Mouse (Mus musculus) urinary bladder, postnatal 36 days (tissue): ENCODE measurements around the gene Selplg.
A peak's percentile ranks its signal among the peaks of the same experiment; 100 is the strongest.

ENCODE experiments used
- DNase-seq, 2 experiments: peaks; one replicate each; pipeline ENCODE4 v3.0.0; 2022; ENCODE audit warnings: low spot score in 2 of 2, mixed read lengths in 1 of 2

The Selplg gene

DNA sequence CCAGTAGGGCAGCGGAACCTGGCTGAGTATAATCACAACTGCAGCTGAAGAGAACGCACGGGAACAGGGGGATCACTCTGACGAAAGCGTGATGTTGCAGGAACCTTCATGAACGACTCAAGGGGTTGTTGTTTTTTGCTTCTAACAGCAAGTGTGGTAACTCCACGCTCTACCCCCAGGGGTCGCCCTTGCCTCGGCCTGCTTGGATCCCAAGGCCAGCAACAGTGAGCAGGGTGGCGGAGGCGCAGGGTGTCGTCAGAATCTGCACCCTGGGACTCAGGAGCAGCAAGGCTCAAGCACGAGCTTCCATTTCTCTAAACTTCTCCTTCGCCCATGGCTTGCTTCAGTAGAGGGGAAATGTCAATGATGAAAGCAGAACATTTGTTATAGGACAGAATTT, 22.1 kb upstream of the Selplg start:
- peak; percentile 72 to 87 for DNase-seq

DNA sequence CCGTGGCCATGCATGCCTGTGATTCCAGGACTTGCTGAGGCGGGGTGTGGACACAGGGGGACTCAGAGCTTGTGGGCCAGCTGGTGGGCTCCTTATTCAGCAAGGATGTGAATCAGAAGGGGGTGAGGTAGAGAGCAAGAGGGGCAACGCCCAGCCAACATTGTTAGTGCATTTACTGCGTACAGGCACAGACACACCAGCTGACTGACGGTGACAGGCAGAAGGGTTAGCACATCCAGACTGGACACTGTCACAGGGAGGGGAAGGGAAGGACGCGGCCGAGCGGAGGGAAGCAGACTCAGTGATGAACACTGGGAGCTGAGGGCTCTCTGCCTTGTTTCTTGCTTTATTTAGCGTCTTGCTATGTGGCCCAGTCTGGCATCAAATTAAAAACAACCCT, 21.1 kb upstream of the Selplg start:
- DNase-seq: no peak

DNA sequence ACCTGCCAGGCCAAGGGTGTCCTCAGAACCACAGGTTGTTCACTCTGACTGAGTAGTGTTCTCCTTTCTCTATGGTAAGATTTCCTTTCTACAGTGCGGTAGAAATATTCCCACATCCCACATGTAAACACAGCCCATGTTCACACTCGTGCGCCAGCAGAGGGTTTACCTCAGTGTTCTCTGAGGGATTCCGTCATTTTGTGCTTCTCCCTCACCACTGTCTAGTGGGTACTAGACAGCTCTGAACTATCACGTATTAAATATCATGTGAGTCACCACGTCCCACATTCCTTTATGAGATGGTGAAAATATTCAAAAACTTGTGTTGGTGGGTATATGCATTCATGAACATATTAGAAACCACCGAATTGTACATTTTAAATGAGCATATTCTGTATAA, 20.0 kb upstream of the Selplg start:
- no peak for DNase-seq

DNA sequence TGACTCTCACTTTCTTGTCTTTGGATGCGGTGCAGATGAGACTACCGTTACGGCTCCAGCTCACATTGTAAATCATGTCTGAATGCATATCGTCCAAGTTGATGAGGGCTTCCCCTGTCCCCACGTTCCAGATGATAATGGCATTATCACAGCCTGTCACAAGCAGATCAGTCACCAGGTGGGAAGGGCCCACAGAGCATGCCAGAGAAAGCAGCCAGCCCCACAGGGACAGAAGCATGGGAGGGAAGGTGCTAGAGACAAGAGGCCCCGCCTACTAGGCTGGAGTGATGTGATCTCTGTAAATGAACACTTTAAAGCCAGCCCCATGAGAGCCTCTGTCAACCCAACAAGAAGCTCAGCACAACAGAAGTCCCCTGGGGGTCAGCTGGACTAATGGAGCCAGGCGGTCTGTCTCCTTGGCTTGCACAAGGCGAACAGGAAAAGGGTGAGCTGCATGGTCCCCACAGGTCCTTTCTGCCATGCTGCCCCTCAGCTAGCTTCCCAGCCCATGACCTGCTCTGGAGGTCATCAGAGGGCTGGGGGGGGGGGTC, 18.3 kb upstream of the Selplg start:
- DNase-seq: no peak

- no peak for DNase-seq
Measured at GRCm38 (mm10) chr5:113847636-113848035, 15.2 kb upstream of the Selplg start.

DNA sequence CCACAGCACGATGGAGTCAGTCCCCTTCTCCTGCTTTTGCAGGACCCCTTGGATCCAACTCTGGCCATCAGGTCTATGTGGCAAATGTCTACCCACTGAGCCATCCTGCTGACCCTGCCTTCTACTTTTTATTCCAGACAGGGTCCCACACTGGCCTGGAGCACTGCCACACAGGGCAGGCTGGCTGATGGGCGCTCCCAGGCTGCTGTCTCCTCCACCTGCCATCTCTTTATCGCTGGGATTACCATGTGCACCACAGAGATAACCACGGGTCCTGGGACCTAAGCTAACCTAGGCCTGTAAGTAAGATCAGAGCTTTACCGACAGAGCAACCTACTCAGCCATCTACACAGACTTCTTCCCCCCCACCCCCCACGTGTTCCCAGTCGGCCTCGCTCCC, 14.2 kb upstream of the Selplg start:
- no peak for DNase-seq

DNA sequence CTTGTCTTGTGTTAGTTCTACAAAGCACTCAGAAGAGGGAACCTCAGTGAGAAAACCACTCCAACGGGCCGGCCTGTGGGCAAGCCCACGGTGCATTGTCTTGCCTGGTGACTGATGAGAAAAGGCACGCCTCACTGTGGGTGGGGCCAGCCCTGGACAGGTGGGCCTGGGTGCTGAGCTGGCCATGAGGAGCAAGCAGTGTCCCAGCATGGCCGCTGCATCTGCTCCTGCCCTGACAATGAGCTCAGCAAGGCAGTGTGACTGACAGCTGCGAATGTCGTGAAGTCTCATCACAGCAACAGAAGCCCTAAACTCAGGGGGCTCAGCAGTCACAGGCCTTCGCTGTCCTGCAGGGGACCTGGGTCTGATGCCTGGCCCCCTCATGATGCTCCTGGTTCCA, 13.2 kb upstream of the Selplg start:
- DNase-seq: no peak

DNA sequence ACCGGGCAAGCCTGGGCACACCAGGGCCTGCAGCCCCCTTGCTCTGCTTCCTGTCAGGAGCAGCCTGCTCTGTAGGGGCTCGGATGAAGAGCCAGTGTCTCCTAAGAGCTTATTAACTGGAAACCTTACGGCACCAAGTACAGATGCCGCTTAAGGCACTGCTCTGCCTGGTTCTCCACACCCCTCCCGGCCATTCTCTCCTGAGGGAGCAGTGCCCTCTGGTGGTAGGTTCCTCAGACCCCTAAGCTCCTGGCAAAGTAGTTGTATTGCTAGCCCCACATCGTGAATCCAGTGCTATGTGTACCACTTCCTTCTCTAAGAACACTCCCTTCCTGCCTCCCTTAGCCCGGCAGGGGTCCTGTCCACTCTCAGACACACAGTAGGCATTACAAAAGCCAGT, 12.3 kb upstream of the Selplg start:
- peak; percentile 71 to 73 for DNase-seq

- DNase-seq: no peak
Measured at GRCm38 (mm10) chr5:113844106-113844505, 11.7 kb upstream of the Selplg start.

DNA sequence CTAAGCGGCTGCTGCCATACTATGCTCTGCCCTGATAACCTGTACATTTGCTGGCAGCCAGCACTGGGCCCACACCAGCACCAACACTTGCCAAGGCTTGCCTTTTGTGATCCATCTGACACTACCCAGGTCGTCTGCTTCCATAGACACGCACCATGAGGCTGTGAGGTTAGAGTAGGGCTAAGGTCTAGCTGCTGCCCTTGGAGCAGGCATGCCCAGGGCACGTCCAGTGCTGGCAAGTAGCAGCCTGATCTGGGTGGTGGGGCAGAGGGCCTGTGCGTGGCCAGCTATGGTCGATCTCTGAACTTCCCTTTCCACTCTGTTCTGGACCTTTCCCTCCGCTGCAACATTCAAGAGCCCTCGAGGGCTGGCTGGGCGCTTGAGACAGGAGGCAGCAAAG, 10.5 kb upstream of the Selplg start:
- DNase-seq: peak in 1 of 2 experiments; percentile 56

- DNase-seq: no peak
Measured at GRCm38 (mm10) chr5:113842244-113842643, 9.8 kb upstream of the Selplg start.

DNA sequence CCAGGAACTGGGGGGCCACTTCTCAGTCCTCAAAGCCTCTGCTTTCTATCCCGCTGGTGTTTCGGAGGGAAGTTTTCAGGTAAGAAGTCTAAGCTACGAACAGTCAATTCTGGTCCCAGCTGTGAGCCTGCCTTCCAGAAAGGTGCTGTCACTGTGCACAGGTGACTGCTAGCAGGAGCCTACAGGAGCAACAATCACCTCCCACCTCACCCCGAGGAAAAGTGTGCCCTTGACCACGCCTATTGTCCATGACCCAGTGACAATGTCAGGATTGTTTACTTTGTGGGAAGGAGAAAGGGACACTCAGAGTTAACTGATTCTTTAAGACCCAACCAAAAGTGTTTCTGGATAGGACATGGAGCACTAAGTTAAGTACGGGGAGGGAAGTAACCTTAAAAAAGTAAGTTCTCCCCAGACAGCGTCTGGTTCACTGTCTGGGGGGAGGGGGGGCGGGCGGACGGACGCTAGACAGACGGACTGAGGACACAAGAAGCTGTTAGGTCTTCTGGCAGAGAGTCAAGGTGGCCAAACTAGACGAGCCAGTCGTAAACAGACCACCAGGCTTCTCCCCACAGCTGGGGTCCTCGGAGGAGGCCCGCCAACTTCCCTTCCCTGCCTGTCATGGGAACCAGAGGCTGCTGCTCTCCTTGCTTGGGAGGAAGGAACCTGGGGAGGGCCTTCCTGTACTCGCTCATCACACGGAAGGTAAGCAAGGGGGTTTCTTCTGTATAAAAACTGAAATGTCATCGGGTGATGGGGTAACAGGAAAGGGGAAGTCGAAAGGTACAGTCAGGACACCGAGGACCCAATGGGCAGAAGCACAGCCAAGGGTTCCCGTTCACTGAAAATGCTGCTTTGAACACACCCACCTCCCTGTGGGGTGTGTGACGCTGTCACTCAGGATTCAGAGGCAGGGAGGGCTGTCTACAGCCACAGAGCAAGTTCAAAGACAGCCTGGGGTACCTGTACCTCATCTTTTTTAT, 9.1 kb upstream of the Selplg start:
- no peak for DNase-seq

- no peak for DNase-seq
Measured at GRCm38 (mm10) chr5:113840443-113840842, 8.0 kb upstream of the Selplg start.

DNA sequence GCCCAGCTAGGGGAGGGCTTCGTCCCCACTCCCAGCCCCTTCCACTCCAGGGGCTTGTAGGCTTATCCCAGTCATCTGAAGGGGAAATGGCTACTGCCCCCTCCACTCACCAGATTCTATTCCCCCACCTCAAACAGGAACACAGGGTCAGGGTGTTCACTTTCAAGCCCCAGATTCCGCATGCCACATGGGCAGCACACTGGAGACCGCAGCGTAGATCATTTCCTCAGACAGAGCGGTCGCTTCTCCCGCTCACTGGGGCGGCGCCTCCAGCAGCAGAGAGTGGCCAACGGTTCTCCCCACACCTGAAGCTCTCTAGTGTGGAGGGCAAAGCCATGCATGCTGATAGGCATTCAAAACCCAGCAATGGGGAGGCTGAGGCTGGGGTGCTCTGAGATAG, 4.5 kb upstream of the Selplg start:
- no peak for DNase-seq

- no peak for DNase-seq
Measured at GRCm38 (mm10) chr5:113833316-113833947, 988 bp upstream of the Selplg start.

GRCm38 (mm10) chr5:113831741-113832140, 703 bp downstream of the Selplg start:
- no peak for DNase-seq

- no peak for DNase-seq
Measured at GRCm38 (mm10) chr5:113830796-113831195, 1.6 kb downstream of the Selplg start.

- peak in 1 of 2 experiments; percentile 40 for DNase-seq
Measured at GRCm38 (mm10) chr5:113830292-113830643, 2.2 kb downstream of the Selplg start.

DNA sequence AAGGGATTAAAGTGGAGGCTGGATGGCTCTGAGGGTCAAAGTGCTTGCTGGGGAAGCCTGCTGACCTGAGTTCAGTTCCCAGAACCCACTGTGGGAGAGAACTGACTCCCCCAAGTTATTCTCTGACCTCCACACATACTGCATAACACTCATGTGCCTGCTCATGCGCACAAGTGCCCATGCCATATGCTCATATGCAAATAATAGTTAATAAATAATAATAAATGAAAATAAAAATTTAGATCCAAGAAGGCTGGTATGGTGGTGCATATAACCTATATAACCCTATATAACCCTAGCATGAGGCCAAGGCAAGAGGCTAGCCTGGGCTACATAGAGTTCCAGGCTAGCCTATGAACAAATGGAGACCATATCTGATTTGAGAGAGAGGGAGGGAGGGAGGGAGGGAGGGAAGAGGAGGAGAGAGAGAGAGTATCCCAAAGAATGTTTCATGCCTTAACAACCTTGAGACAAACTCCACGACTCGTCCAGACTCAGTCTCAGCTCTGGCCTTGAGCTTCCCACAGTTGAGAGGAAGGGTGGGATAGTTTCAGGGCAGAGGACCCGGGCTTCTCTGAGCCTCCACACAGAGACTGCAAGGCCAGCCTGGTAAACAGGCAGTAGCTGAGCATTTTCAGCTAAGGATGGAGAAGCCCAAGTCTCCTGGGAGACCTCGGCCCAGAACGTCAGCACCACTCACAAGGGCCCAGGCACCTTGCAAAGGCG, 2.7 kb downstream of the Selplg start:
- DNase-seq: no peak

GRCm38 (mm10) chr5:113828481-113828880, 4.0 kb downstream of the Selplg start:
- DNase-seq: no peak

DNA sequence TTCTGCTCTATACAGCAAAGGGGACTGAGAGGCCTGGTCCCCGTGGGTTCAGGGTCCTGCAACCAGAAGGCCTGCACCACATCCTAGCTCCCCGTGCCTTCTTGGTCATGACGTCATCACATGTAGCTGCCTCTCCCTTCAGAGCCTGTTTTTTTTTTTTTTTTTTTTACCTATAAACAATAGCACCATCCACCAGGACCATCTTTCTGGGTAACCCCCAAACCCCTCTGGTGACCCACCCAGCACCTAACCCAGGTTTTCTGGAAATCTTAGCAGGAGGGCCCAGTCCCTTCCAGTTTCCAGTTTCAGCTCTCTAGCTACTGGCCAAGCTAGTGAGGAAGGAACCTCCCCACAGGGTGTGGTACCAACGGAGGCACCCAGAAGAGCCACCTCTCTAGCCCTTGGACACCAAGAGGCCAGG, 4.4 kb downstream of the Selplg start:
- DNase-seq: no peak

DNA sequence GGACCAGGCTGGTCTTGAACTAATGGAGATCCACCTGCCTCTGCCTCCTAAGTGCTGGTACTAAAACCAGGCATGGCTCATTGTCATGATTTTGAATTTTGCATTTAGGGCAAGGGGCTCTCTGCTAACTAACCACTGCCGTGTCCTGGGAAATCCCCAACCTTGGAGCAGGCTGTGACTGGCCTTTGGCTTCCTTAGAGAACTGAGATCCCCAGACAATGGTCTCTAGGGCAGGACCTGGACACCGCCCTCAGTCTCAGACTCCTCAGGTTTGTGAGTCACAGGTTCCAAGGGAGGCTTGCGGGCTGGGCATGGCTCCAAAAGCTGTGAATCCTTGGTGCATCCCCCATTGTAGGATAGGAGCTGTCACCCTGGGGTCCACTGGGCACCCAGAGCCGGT, 5.8 kb downstream of the Selplg start:
- no peak for DNase-seq
